Mouse (Mus musculus): ENCODE measurements at regions not wholly inside any gene's neighbourhood (a gene's known extent, or its start where the extent isn't known, plus 50 kb on each side); places are given as distances from the start of the nearest gene placed in this dataset.
"Not testable (repeated sequence)": the region's sequence is repeated elsewhere in the genome, so short reads cannot be mapped to it uniquely, and the experiment has no call there.

GRCm38 (mm10) chr8:98680065-98680464 is 736.2 kb downstream of the Cdh8 start:
- DNase-seq (ENCODE audit: extremely low read depth, low read depth, low spot score), result no peak
- H3K27me3 ChIP-seq (ENCODE audit: control insufficient read depth, insufficient read depth, low read length), result no peaks in the 10 kb centered on the region
- no peaks in the 10 kb centered on the region for H3K4me1 ChIP-seq (ENCODE audit: control insufficient read depth, insufficient read depth, low read length)
- H3K79me2 ChIP-seq (ENCODE audit: control insufficient read depth, insufficient read depth, low read length), result no peaks in the 10 kb centered on the region
- H3K36me3 ChIP-seq (ENCODE audit: control insufficient read depth, insufficient read depth, low read length), result no peaks in the 10 kb centered on the region
- TF ChIP-seq POLR2A (IDR thresholded peaks at IDR 0.05; ENCODE audit: extremely low read depth, insufficient read depth, low read length), result no peak
- no peak for TF ChIP-seq CTCF (IDR thresholded peaks at IDR 0.05; ENCODE audit: low read depth, low read length)
- no peak overlapping the region for H3K27ac ChIP-seq (replicated peaks; ENCODE audit: insufficient read depth, low read depth, low read length)
- WGBS, result 85% methylated on average over 2 of the region's 2 CpGs
- H3K4me3 ChIP-seq (ENCODE audit: insufficient read depth, low read depth, low read length), result no peak overlapping the region
- H3K9ac ChIP-seq (ENCODE audit: low read depth, low read length), result no peak overlapping the region

- Histone ChIP-seq H3K36me3 (ENCODE audit: control insufficient read depth, insufficient read depth, low read length) (no peaks in the 10 kb centered on the region), H3K9ac (ENCODE audit: low read depth, low read length) (no peak overlapping the region), H3K27me3 (ENCODE audit: control insufficient read depth, insufficient read depth, low read length) (no peaks in the 10 kb centered on the region), H3K4me3 (ENCODE audit: insufficient read depth, low read depth, low read length) (no peak overlapping the region), H3K27ac (replicated peaks; ENCODE audit: insufficient read depth, low read depth, low read length) (no peak overlapping the region), H3K79me2 (ENCODE audit: control insufficient read depth, insufficient read depth, low read length) (no peaks in the 10 kb centered on the region), H3K4me1 (ENCODE audit: control insufficient read depth, insufficient read depth, low read length) (no peaks in the 10 kb centered on the region)
- no peak for DNase-seq (ENCODE audit: extremely low read depth, low read depth, low spot score)
- TF ChIP-seq POLR2A (IDR thresholded peaks at IDR 0.05; ENCODE audit: extremely low read depth, insufficient read depth, low read length) (no peak), CTCF (IDR thresholded peaks at IDR 0.05; ENCODE audit: low read depth, low read length) (no peak)
- 58% methylated on average over 2 of the region's 2 CpGs for WGBS
These were observed 757.0 kb downstream of the Cdh8 start for GRCm38 (mm10) chr8:98659287-98659686.

- WGBS, result 83% methylated on average over 4 of the region's 4 CpGs
- not testable (repeated sequence) for H3K79me2 ChIP-seq (ENCODE audit: control insufficient read depth, insufficient read depth, low read length); H3K4me1 ChIP-seq (ENCODE audit: control insufficient read depth, insufficient read depth, low read length); H3K4me3 ChIP-seq (ENCODE audit: insufficient read depth, low read depth, low read length); H3K9ac ChIP-seq (ENCODE audit: low read depth, low read length); H3K36me3 ChIP-seq (ENCODE audit: control insufficient read depth, insufficient read depth, low read length); H3K27ac ChIP-seq (replicated peaks; ENCODE audit: insufficient read depth, low read depth, low read length); DNase-seq (ENCODE audit: extremely low read depth, low read depth, low spot score); H3K27me3 ChIP-seq (ENCODE audit: control insufficient read depth, insufficient read depth, low read length)
These were observed 764.0 kb downstream of the Cdh8 start for GRCm38 (mm10) chr8:98652316-98652715.

- Histone ChIP-seq H3K4me3 (ENCODE audit: insufficient read depth, low read depth, low read length) (no peak overlapping the region), H3K79me2 (ENCODE audit: control insufficient read depth, insufficient read depth, low read length) (no peaks in the 10 kb centered on the region), H3K9ac (ENCODE audit: low read depth, low read length) (no peak overlapping the region), H3K36me3 (ENCODE audit: control insufficient read depth, insufficient read depth, low read length) (no peaks in the 10 kb centered on the region), H3K27me3 (ENCODE audit: control insufficient read depth, insufficient read depth, low read length) (no peaks in the 10 kb centered on the region), H3K4me1 (ENCODE audit: control insufficient read depth, insufficient read depth, low read length) (no peaks in the 10 kb centered on the region), H3K27ac (replicated peaks; ENCODE audit: insufficient read depth, low read depth, low read length) (no peak overlapping the region)
- no peak for DNase-seq (ENCODE audit: extremely low read depth, low read depth, low spot score)
- 59% methylated on average over 1 of the region's 1 CpGs for WGBS
- TF ChIP-seq CTCF (IDR thresholded peaks at IDR 0.05; ENCODE audit: low read depth, low read length) (no peak), POLR2A (IDR thresholded peaks at IDR 0.05; ENCODE audit: extremely low read depth, insufficient read depth, low read length) (no peak)
These were observed 765.3 kb downstream of the Cdh8 start for GRCm38 (mm10) chr8:98651010-98651409.

GRCm38 (mm10) chr8:98628151-98628550 is 788.1 kb downstream of the Cdh8 start:
- WGBS, result 83% methylated on average over 5 of the region's 5 CpGs
- no peak for DNase-seq (ENCODE audit: extremely low read depth, low read depth, low spot score)
- no peaks in the 10 kb centered on the region for H3K36me3 ChIP-seq (ENCODE audit: control insufficient read depth, insufficient read depth, low read length)
- H3K4me1 ChIP-seq (ENCODE audit: control insufficient read depth, insufficient read depth, low read length), result no peaks in the 10 kb centered on the region
- H3K27me3 ChIP-seq (ENCODE audit: control insufficient read depth, insufficient read depth, low read length), result no peaks in the 10 kb centered on the region
- no peak overlapping the region for H3K9ac ChIP-seq (ENCODE audit: low read depth, low read length)
- no peaks in the 10 kb centered on the region for H3K79me2 ChIP-seq (ENCODE audit: control insufficient read depth, insufficient read depth, low read length)
- no peak overlapping the region for H3K27ac ChIP-seq (replicated peaks; ENCODE audit: insufficient read depth, low read depth, low read length)
- no peak overlapping the region for H3K4me3 ChIP-seq (ENCODE audit: insufficient read depth, low read depth, low read length)
- TF ChIP-seq POLR2A (IDR thresholded peaks at IDR 0.05; ENCODE audit: extremely low read depth, insufficient read depth, low read length), result no peak
- TF ChIP-seq CTCF (IDR thresholded peaks at IDR 0.05; ENCODE audit: low read depth, low read length), result no peak

GRCm38 (mm10) chr8:98613834-98614428 is 802.3 kb downstream of the Cdh8 start:
- Histone ChIP-seq H3K4me3 (ENCODE audit: insufficient read depth, low read depth, low read length) (no peak overlapping the region), H3K27me3 (ENCODE audit: control insufficient read depth, insufficient read depth, low read length) (no peaks in the 10 kb centered on the region), H3K9ac (ENCODE audit: low read depth, low read length) (no peak overlapping the region), H3K36me3 (ENCODE audit: control insufficient read depth, insufficient read depth, low read length) (no peaks in the 10 kb centered on the region), H3K4me1 (ENCODE audit: control insufficient read depth, insufficient read depth, low read length) (no peaks in the 10 kb centered on the region), H3K79me2 (ENCODE audit: control insufficient read depth, insufficient read depth, low read length) (no peaks in the 10 kb centered on the region), H3K27ac (replicated peaks; ENCODE audit: insufficient read depth, low read depth, low read length) (no peak overlapping the region)
- TF ChIP-seq POLR2A (IDR thresholded peaks at IDR 0.05; ENCODE audit: extremely low read depth, insufficient read depth, low read length) (no peak), CTCF (IDR thresholded peaks at IDR 0.05; ENCODE audit: low read depth, low read length) (no peak)
- 65% methylated on average over 4 of the region's 4 CpGs for WGBS
- DNase-seq (ENCODE audit: extremely low read depth, low read depth, low spot score), result no peak
